Mouse (Mus musculus): Measurements from ENCODE around the gene Pfkm. TPM values are rescaled to one million over a fixed set of nuclear protein-coding genes. Genes with fewer than 3 reads are reported as not detected.

The Pfkm gene
- polyA plus RNA-seq, 1 experiment from 2014 or later: 42.9 TPM

DNA sequence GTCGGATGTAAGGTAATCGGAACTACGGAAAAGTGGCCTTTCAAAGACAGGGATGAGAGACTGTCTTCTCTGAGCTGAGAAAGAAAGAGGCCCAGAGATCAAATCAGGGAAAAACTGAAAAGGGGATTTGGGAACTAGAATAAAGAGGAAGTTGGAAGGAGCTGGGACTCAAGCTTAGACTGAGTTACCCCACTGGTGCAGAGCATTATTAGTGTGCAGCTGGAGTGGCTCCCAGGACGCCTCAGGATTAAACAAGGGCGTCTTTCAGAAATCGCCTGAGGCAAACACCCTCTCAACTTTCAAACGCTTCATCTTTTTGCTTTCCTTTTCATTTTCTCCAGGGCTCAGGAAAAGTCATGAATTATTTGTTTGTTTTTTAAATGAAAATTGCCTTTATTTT, 60.5 kb downstream of the Pfkm start:
- 78% methylated on average over 7 of the region's 7 CpGs for WGBS
- Histone ChIP-seq H3K4me1 (no peaks in the 10 kb centered on the region), H3K27ac (no peak overlapping the region)

GRCm38 (mm10) chr15:98153625-98154024, 61.2 kb downstream of the Pfkm start:
- Histone ChIP-seq H3K4me3 (no peak overlapping the region), H3K27ac (no peak overlapping the region), H3K27me3 (ENCODE audit: low read depth, poor library complexity, severe bottlenecking) (no peaks in the 10 kb centered on the region), H3K4me1 (no peaks in the 10 kb centered on the region), H3K36me3 (no peaks in the 10 kb centered on the region), H3K9me3 (replicated peaks) (no peaks in the 10 kb centered on the region)
- DNase-seq (ENCODE audit: low spot score): no peak
- WGBS: 46% methylated on average over 3 of the region's 3 CpGs

More for the DNA sequence above, 60.5 kb downstream of the Pfkm start:
- H3K4me3 ChIP-seq: no peak overlapping the region
- H3K27me3 ChIP-seq (ENCODE audit: low read depth, poor library complexity, severe bottlenecking): no peaks in the 10 kb centered on the region
- no peaks in the 10 kb centered on the region for H3K9me3 ChIP-seq (replicated peaks)
- DNase-seq (ENCODE audit: low spot score): no peak
- H3K36me3 ChIP-seq: no peaks in the 10 kb centered on the region

DNA sequence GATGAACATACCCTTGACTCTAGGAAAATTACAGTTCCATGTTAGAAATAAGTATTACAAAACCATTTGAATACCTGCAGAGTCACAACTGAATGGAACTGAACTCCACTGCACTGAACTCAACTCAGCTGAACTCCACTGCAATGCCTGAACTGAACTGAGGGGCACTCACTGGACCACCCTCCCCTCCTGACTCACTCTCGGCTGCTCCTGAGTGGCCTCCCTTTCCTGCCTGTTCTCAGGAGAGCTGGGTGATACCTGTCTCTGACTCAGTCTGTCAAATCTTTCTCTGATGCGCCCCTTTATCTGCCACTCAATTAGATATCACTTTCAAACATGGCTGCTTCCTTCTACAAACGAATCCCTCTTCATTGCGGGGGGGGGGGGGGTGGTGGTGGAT, 61.8 kb downstream of the Pfkm start:
- Histone ChIP-seq H3K36me3 (no peaks in the 10 kb centered on the region), H3K4me1 (no peaks in the 10 kb centered on the region), H3K27me3 (ENCODE audit: low read depth, poor library complexity, severe bottlenecking) (no peaks in the 10 kb centered on the region), H3K27ac (no peak overlapping the region), H3K9me3 (replicated peaks) (no peaks in the 10 kb centered on the region), H3K4me3 (no peak overlapping the region)
- no peak for DNase-seq (ENCODE audit: low spot score)
- 67% methylated on average over 4 of the region's 4 CpGs for WGBS

DNA sequence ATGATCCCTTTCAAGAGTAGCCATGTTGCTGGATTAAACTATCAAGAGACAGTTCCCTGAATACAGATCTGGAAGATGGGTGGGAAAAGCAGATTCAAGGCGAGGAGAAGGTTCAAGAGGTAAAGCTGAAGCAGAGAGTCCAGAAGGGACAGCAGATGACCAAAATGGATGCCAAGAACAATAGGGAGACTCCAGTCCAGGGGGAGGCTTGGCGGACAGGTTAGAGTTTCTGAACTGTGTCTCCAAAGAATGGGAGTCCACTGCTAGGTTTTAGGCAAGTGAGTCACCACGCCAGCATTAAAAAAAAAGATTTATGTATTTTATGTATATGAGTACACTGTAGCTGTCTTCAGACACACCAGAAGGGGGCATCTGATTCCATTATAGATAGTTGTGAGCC, 62.2 kb downstream of the Pfkm start:
- WGBS: 86% methylated on average over 3 of the region's 3 CpGs
- no peak for DNase-seq (ENCODE audit: low spot score)

DNA sequence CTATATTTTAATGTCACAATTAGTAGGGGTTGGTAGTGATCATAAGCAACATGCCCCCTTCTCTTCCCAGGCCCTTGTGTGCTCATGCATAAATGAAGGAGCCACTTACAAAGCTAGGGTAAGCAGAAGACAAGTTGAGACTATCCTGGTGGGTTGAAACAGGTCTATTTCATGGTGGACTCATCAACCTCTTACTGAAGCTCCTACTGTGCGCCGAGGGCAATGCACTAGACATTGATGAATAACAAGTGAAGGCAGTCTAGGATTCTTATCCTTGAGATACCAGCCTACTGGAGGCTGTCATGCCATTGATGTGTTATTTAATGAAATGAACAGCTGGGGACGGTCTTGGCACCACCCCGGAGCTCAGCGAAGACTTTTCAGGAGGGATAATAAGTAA, 62.9 kb downstream of the Pfkm start:
- no peaks in the 10 kb centered on the region for H3K27me3 ChIP-seq (ENCODE audit: low read depth, poor library complexity, severe bottlenecking)
- no peak overlapping the region for H3K4me3 ChIP-seq
- H3K27ac ChIP-seq: no peak overlapping the region
- no peaks in the 10 kb centered on the region for H3K9me3 ChIP-seq (replicated peaks)
- H3K36me3 ChIP-seq: no peaks in the 10 kb centered on the region
- H3K4me1 ChIP-seq: no peaks in the 10 kb centered on the region
- 94% methylated on average over 5 of the region's 5 CpGs for WGBS
- no peak for DNase-seq (ENCODE audit: low spot score)

More for the DNA sequence above, 62.2 kb downstream of the Pfkm start:
- Histone ChIP-seq H3K27me3 (ENCODE audit: low read depth, poor library complexity, severe bottlenecking) (no peaks in the 10 kb centered on the region), H3K27ac (no peak overlapping the region), H3K4me3 (no peak overlapping the region), H3K36me3 (no peaks in the 10 kb centered on the region), H3K9me3 (replicated peaks) (no peaks in the 10 kb centered on the region), H3K4me1 (no peaks in the 10 kb centered on the region)

- H3K27ac ChIP-seq: no peak overlapping the region
- 71% methylated on average over 4 of the region's 4 CpGs for WGBS
- H3K36me3 ChIP-seq: no peaks in the 10 kb centered on the region
- H3K27me3 ChIP-seq (ENCODE audit: low read depth, poor library complexity, severe bottlenecking): no peaks in the 10 kb centered on the region
- H3K4me3 ChIP-seq: no peak overlapping the region
- no peak for DNase-seq (ENCODE audit: low spot score)
- no peaks in the 10 kb centered on the region for H3K4me1 ChIP-seq
- no peaks in the 10 kb centered on the region for H3K9me3 ChIP-seq (replicated peaks)
These were observed 63.6 kb downstream of the Pfkm start for GRCm38 (mm10) chr15:98155944-98156343.

DNA sequence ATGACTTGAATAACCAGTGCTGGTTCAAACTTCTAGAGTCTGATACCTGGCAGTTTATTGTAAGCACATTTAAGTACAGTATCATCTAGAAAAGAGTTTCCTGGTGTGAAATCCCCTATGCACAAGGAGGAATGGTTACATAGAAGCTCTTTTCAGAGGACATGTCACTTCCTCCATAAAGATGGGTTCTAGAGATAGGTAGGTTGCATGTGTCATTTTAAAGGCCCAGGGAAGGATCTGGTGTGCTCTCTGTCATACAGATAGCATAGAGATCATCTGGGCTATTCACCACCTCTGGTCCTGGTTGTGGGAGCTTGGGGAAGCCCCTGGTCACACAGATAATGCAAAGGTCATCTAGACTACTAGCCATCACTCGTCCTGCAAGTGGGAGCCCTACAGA, 64.9 kb downstream of the Pfkm start:
- Histone ChIP-seq H3K27ac (no peak overlapping the region), H3K9me3 (replicated peaks) (no peaks in the 10 kb centered on the region), H3K27me3 (ENCODE audit: low read depth, poor library complexity, severe bottlenecking) (no peaks in the 10 kb centered on the region), H3K36me3 (no peaks in the 10 kb centered on the region), H3K4me1 (no peaks in the 10 kb centered on the region), H3K4me3 (no peak overlapping the region)
- WGBS: 83% methylated on average over 1 of the region's 1 CpGs
- no peak for DNase-seq (ENCODE audit: low spot score)

- no peaks in the 10 kb centered on the region for H3K36me3 ChIP-seq
- no peak overlapping the region for H3K4me3 ChIP-seq
- no peak overlapping the region for H3K27ac ChIP-seq
- no peaks in the 10 kb centered on the region for H3K9me3 ChIP-seq (replicated peaks)
- H3K27me3 ChIP-seq (ENCODE audit: low read depth, poor library complexity, severe bottlenecking): peaks cover 17% of the 10 kb centered on the region
- H3K4me1 ChIP-seq: no peaks in the 10 kb centered on the region
- DNase-seq (ENCODE audit: low spot score): no peak
- 78% methylated on average over 19 of the region's 19 CpGs for WGBS
These were observed 68.8 kb downstream of the Pfkm start for GRCm38 (mm10) chr15:98161026-98161805.

DNA sequence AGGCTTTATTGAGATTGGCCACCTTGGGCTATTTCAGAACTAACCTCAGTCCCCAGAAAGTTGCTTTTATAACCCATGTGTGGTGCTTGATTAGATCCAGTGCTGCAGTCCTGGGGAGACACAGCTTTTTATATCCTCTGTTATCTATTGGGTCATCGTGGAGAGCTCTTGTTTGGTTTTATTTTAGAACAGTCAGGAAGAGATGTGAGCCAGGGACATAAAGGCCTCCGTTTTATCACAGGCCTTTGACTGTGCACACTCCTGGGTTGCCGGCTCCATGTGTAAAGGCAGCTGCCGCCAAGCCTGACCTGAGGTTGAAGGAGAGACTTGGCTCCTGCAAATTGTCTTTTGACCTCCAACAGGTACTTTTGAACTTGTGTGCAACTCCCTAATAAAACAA, 70.2 kb downstream of the Pfkm start:
- WGBS: 60% methylated on average over 4 of the region's 4 CpGs
- DNase-seq (ENCODE audit: low spot score): no peak
- no peaks in the 10 kb centered on the region for H3K9me3 ChIP-seq (replicated peaks)
- no peak overlapping the region for H3K27ac ChIP-seq
- H3K4me1 ChIP-seq: peaks cover 6% of the 10 kb centered on the region
- peaks cover 30% of the 10 kb centered on the region for H3K27me3 ChIP-seq (ENCODE audit: low read depth, poor library complexity, severe bottlenecking)
- H3K36me3 ChIP-seq: no peaks in the 10 kb centered on the region
- no peak overlapping the region for H3K4me3 ChIP-seq

DNA sequence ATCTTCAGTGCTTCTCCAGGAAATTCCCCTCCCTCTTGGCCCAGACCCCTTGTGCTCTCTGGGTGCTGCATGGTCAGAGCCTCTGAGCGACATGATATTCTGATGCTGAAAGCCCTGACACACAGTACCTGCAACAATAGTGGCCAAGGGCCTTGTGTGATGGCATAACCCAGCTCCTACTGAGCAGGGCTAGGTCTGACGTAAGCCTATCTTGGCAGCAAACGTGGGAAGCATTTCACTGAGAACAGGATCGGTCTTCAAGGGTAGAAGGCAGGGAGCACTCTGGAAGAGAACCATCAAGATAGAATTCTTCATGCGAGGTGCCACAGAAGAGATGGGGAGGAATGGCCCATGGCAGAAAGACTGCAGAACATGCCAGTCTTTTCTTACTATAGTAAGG, 73.1 kb downstream of the Pfkm start, which contains the start of gene Asb8:
Asb8 (minus strand) TSS at position 101 of the 400 bp plus-strand sequence.
- peaks cover 60% of the 10 kb centered on the region for H3K27me3 ChIP-seq (ENCODE audit: low read depth, poor library complexity, severe bottlenecking)
- H3K36me3 ChIP-seq: no peaks in the 10 kb centered on the region
- H3K4me1 ChIP-seq: peaks cover 19% of the 10 kb centered on the region
- no peak within 1 kb of the TSS for H3K4me3 ChIP-seq
- no peaks in the 10 kb centered on the region for H3K9me3 ChIP-seq (replicated peaks)
- H3K27ac ChIP-seq: no peak within 1 kb of the TSS
- no peak for DNase-seq (ENCODE audit: low spot score)
- WGBS: 82% methylated on average over 5 of the region's 5 CpGs

GRCm38 (mm10) chr15:98166963-98167644, 74.7 kb downstream of the Pfkm start, which contains the start of gene Ccdc184:
TSS of gene Ccdc184 (plus strand) at chr15:98167158.
- peak within 1 kb of the TSS; percentile 62 for H3K4me3 ChIP-seq
- peak within 1 kb of the TSS; percentile 64 for H3K27ac ChIP-seq
- H3K4me1 ChIP-seq: peaks cover 19% of the 10 kb centered on the region
- 5% methylated on average over 17 of the region's 18 CpGs for WGBS
- no peaks in the 10 kb centered on the region for H3K9me3 ChIP-seq (replicated peaks)
- peaks cover 75% of the 10 kb centered on the region for H3K27me3 ChIP-seq (ENCODE audit: low read depth, poor library complexity, severe bottlenecking)
- DNase-seq (ENCODE audit: low spot score): no peak
- no peaks in the 10 kb centered on the region for H3K36me3 ChIP-seq

DNA sequence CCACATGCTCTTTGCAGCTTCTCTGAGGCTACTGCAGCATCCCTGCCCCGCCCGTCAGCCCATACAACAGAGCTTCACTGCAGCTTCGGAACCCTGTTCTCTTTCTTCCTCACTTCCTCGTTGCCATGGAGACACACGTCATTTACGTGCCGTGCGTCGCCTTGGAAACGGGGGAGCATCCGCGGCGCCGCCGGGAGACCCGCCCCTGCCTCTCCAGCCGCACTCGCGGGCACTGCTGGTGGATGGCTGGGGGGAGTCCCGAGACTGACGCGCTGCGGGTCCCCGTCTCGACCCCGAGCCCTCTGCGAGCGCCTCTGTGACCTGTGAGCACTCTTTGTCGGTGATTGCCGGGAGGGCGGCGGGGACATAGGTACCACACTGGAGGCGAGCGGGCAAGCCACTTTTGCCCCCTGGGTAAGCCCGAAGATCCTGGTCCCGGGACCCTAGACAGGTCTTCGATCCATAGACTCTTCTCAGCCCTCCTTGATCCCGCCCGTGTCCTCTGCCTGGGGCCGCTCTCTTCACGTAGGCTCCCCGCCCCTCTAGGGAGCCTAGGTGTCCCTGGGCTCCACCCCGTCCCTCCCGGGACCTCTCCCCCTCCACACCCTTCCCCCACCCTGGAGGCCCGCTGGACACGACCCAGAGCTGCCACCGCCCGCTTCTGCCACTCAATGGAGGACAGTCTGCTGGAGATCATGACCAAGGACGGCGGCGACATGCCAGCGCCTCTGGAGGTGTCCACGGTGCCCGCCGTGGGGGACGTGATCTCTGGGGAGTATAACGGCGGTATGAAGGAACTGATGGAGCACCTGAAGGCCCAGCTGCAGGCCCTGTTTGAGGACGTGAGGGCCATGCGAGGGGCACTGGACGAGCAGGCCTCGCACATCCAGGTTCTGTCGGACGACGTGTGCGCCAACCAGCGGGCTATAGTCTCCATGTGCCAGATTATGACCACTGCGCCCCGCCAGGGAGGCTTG, 75.5 kb downstream of the Pfkm start:
- 1% methylated on average over 69 of the region's 69 CpGs for WGBS
- peaks cover 84% of the 10 kb centered on the region for H3K27me3 ChIP-seq (ENCODE audit: low read depth, poor library complexity, severe bottlenecking)
- peak; percentile 87 for DNase-seq (ENCODE audit: low spot score)
- no peaks in the 10 kb centered on the region for H3K9me3 ChIP-seq (replicated peaks)
- H3K27ac ChIP-seq: peak overlapping the region; percentile 64
- H3K4me1 ChIP-seq: peaks cover 19% of the 10 kb centered on the region
- H3K4me3 ChIP-seq: peak overlapping the region; percentile 62
- no peaks in the 10 kb centered on the region for H3K36me3 ChIP-seq

All from limb, embryonic 10.5 days (tissue).